Mouse (Mus musculus): ENCODE measurements at regions not wholly inside any gene's neighbourhood (a gene's known extent, or its start where the extent isn't known, plus 50 kb on each side); places are given as distances from the start of the nearest gene placed in this dataset.

- no peak for TF ChIP-seq CTCF (conservative IDR thresholded peaks at IDR 0.05; ENCODE audit: low read length)
- TF ChIP-seq NANOG (IDR thresholded peaks at IDR 0.05; ENCODE audit: borderline replicate concordance, low read length), result no peak
- no peak for TF ChIP-seq POU5F1 (IDR thresholded peaks at IDR 0.05; ENCODE audit: borderline replicate concordance, low read length)
Measured at GRCm38 (mm10) chrX:131150929-131151328, 1401.4 kb downstream of the Diaph2 start.

Data from E14TG2a.4 (cell line).